Mouse (Mus musculus) intestine, embryonic 15.5 days (tissue): ENCODE results near the gene Dnajc13. TPM values are rescaled to one million over a fixed set of nuclear protein-coding genes. Genes with fewer than 3 reads are reported as not detected.

ENCODE experiments used
- ATAC-seq: fragments of 200-750 bp; cut with Nextera tagmentation; 2 replicates; pipeline ENCODE4 v1.8.0; 2017; ENCODE audit warnings: moderate TSS enrichment, moderate library complexity
- H3K27ac ChIP-seq: fragments of 300-500 bp; sonication (generic); 2 replicates; pipeline ENCODE4 v1.5.1; 2015; ENCODE audit warnings: mild to moderate bottlenecking, inconsistent platforms
- H3K27me3 ChIP-seq: fragments of 300-500 bp; sonication (generic); replicated peaks from 2 replicates; pipeline ENCODE4 v1.6.1; 2015; ENCODE audit warnings: inconsistent platforms
- H3K36me3 ChIP-seq: fragments of 300-500 bp; sonication (generic); 2 replicates; pipeline ENCODE4 v1.6.1; 2015; ENCODE audit warnings: inconsistent platforms
- H3K4me1 ChIP-seq: fragments of 300-500 bp; sonication (generic); replicated peaks from 2 replicates; pipeline ENCODE4 v1.6.1; 2015; ENCODE audit warnings: inconsistent platforms
- H3K4me2 ChIP-seq: fragments of 300-500 bp; sonication (generic); replicated peaks from 2 replicates; pipeline ENCODE4 v1.6.1; 2015; ENCODE audit warnings: mild to moderate bottlenecking, inconsistent platforms
- H3K4me3 ChIP-seq: fragments of 300-500 bp; sonication (generic); replicated peaks from 2 replicates; pipeline ENCODE4 v1.5.1; 2015; ENCODE audit warnings: inconsistent platforms
- H3K9ac ChIP-seq: fragments of 300-500 bp; sonication (generic); 2 replicates; pipeline ENCODE4 v1.6.1; 2015; ENCODE audit warnings: inconsistent platforms
- H3K9me3 ChIP-seq: fragments of 300-500 bp; sonication (generic); 2 replicates; pipeline ENCODE4 v1.6.1; 2016; ENCODE audit warnings: inconsistent platforms
- WGBS: fragments of 180-500 bp; shearing (Covaris S2); methylation state at CpG from one replicate; pipeline ENCODE4 v1.1.7; 2015; 5-methylcytosine and 5-hydroxymethylcytosine counted together
- polyA plus RNA-seq: library from polyadenylated mRNA; unstranded; fragments of >200 nt; fragmentation: Nextera tagmentation; extraction: Ambion mirVana; gene quantifications from 2 replicates; pipeline ENCODE4 v1.2.1, GENCODE M21; 2015

Dnajc13 gene
- polyA plus RNA-seq, 1 experiment from 2014 or later: 19.1 TPM

DNA sequence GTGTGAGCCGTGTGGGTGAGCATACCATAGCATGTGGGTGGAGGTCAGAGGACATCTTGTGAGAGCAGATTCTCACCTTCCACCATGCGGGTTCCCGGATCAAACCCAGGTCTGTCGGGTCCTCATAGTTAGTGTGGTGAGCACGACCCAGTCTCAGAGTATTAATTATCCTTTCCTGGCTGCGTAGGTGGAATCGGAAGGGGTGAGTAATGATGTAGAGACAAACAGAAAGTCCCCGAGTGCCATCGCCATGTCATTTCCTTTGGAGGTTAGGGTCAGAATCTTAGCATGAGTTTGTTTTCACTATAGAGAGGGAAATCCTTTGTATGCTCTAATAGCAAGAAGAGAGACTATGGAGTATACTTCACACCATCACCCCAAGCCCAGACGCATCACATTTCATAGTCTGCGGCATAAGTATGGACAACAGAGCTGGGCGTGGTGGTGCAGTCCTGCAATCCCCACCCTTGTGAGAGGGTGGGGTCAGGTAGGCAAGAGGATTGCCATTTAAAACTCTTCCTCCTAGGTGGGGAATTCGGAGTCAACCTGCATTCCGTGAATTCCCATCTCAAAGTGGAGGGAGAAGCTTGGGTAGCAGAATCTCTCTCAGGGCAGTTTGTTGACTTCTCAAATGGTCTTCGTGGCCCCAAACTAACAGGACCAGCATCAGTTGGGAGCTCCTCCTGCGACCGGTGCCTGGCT lies 12.5 kb upstream of the Dnajc13 start:
- no peak overlapping the region for H3K9ac ChIP-seq
- no peaks in the 10 kb centered on the region for H3K9me3 ChIP-seq
- H3K36me3 ChIP-seq: no peaks in the 10 kb centered on the region
- H3K27me3 ChIP-seq: no peaks in the 10 kb centered on the region
- no peak overlapping the region for H3K4me3 ChIP-seq
- WGBS: 77% methylated on average over 17 of the region's 17 CpGs
- no peaks in the 10 kb centered on the region for H3K4me1 ChIP-seq
- H3K27ac ChIP-seq: no peak overlapping the region
- H3K4me2 ChIP-seq: no peak overlapping the region
- no peak for ATAC-seq

DNA sequence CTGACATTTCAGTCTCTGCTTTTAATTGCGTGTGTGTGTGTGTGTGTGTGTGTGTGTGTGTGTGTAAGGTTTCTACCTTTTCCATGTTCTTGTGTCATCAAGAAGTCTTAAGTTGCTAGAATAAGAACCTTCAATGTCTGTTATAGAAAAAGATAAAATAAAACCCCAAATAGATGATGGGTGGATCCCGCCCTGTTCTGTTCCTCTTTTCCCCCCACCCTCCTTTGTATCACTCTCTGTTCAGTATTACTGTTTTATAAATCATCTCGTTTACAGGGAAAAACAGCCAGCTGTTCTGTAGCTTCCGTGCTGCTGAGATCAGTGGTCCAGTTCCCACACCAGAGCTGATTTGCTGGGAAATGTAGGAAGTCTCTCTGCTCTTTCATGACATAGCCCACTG lies 9.3 kb upstream of the Dnajc13 start:
- H3K4me1 ChIP-seq: no peaks in the 10 kb centered on the region
- no peak for ATAC-seq
- H3K4me2 ChIP-seq: no peak overlapping the region
- no peak overlapping the region for H3K27ac ChIP-seq
- no peaks in the 10 kb centered on the region for H3K27me3 ChIP-seq
- H3K36me3 ChIP-seq: no peaks in the 10 kb centered on the region
- 66% methylated on average over 4 of the region's 4 CpGs for WGBS
- H3K4me3 ChIP-seq: no peak overlapping the region
- H3K9ac ChIP-seq: no peak overlapping the region
- no peaks in the 10 kb centered on the region for H3K9me3 ChIP-seq

DNA sequence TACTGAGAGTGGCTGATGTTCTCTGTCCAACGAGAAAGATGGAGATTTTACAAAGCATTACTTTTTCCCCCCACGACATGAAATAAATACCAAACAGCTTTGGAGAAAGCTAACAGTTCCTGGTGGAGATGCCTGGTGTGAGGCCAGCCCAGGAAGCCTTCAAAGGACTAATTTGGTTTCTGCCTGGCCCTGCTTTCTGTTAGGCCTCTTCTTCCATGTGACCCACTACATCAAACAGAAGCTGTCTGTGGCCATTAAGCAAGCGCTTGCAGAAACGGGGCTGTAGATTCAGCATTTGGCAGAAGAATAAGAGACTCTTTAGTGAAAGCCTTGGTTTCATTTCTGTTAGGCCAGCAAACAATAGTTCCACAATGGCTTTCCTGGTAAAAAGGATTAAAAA lies 8.9 kb upstream of the Dnajc13 start:
- 65% methylated on average over 4 of the region's 4 CpGs for WGBS

GRCm38 (mm10) chr9:104269944-104270343 lies 7.2 kb upstream of the Dnajc13 start:
- WGBS: 72% methylated on average over 3 of the region's 3 CpGs
- H3K9ac ChIP-seq: no peak overlapping the region
- H3K27me3 ChIP-seq: no peaks in the 10 kb centered on the region
- H3K4me1 ChIP-seq: no peaks in the 10 kb centered on the region
- H3K9me3 ChIP-seq: no peaks in the 10 kb centered on the region
- 0 out of 2 replicates have a peak, but pooled peaks have one; percentile 13 for ATAC-seq
- H3K36me3 ChIP-seq: no peaks in the 10 kb centered on the region
- 0 out of 2 replicates have a peak overlapping the region, but pooled peaks have one; percentile 18 for H3K4me2 ChIP-seq
- H3K27ac ChIP-seq: no peak overlapping the region
- no peak overlapping the region for H3K4me3 ChIP-seq

More for the DNA sequence above, 8.9 kb upstream of the Dnajc13 start:
- H3K27me3 ChIP-seq: no peaks in the 10 kb centered on the region
- no peak overlapping the region for H3K27ac ChIP-seq
- no peak overlapping the region for H3K4me3 ChIP-seq
- H3K9me3 ChIP-seq: no peaks in the 10 kb centered on the region
- H3K4me2 ChIP-seq: no peak overlapping the region
- no peaks in the 10 kb centered on the region for H3K36me3 ChIP-seq
- H3K4me1 ChIP-seq: no peaks in the 10 kb centered on the region
- ATAC-seq: no peak
- no peak overlapping the region for H3K9ac ChIP-seq

DNA sequence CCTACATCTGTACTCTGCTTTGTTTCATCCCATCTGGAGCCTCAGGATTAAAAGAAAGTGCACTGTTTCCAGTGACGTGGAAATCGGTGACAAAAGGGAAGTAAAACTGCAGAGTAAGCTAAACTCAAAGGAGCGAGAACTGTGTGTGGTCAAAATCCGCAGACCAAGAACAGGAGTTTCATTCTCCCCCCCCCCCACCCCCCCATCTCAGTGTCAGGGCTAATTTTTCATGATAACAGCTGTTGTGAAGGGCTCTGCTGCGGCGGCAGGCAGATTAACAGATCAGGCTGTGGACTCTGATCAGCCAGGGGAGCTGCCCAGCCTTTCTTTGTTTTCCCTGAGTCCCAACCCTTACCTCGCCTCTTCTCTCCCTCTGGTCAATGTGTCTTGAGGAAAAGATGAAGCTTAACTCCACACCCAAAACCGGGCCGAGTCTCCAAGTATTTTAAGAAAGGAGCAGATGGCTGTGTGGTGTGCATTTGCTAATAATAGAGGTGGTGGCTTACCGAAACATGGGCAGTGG lies 6.7 kb upstream of the Dnajc13 start:
- 20% methylated on average over 10 of the region's 10 CpGs for WGBS
- no peak overlapping the region for H3K9ac ChIP-seq
- 0 out of 2 replicates have a peak overlapping the region, but pooled peaks have one; percentile 18 for H3K4me2 ChIP-seq
- no peak overlapping the region for H3K4me3 ChIP-seq
- no peaks in the 10 kb centered on the region for H3K27me3 ChIP-seq
- no peaks in the 10 kb centered on the region for H3K36me3 ChIP-seq
- no peaks in the 10 kb centered on the region for H3K9me3 ChIP-seq
- peak; percentile 92 for ATAC-seq
- H3K27ac ChIP-seq: no peak overlapping the region
- H3K4me1 ChIP-seq: no peaks in the 10 kb centered on the region

GRCm38 (mm10) chr9:104264567-104264966 lies 1.8 kb upstream of the Dnajc13 start:
- WGBS: 82% methylated on average over 2 of the region's 2 CpGs

GRCm38 (mm10) chr9:104262016-104262762 lies 541 bp downstream of the Dnajc13 start:
- H3K4me2 ChIP-seq: peak overlapping the region; percentile 82
- no peaks in the 10 kb centered on the region for H3K9me3 ChIP-seq
- H3K36me3 ChIP-seq: no peaks in the 10 kb centered on the region
- H3K4me3 ChIP-seq: peak overlapping the region; percentile 88
- ATAC-seq: peak; percentile 71
- under 1% methylated on average over 35 of the region's 46 CpGs for WGBS
- peak overlapping the region; percentile 90 for H3K27ac ChIP-seq
- peaks cover 9% of the 10 kb centered on the region; the same call in 1 of the 2 replicates for H3K4me1 ChIP-seq
- no peaks in the 10 kb centered on the region for H3K27me3 ChIP-seq
- peak overlapping the region; percentile 83 for H3K9ac ChIP-seq

More at GRCm38 (mm10) chr9:104264567-104264966, 1.8 kb upstream of the Dnajc13 start:
- Histone ChIP-seq H3K27me3 (no peaks in the 10 kb centered on the region), H3K4me2 (no peak overlapping the region), H3K4me3 (no peak overlapping the region), H3K36me3 (no peaks in the 10 kb centered on the region), H3K27ac (no peak overlapping the region), H3K4me1 (peaks cover 9% of the 10 kb centered on the region; the same call in 1 of the 2 replicates), H3K9ac (no peak overlapping the region), H3K9me3 (no peaks in the 10 kb centered on the region)
- no peak for ATAC-seq

GRCm38 (mm10) chr9:104260306-104260705 lies 2.4 kb downstream of the Dnajc13 start:
- Histone ChIP-seq H3K27me3 (no peaks in the 10 kb centered on the region), H3K36me3 (no peaks in the 10 kb centered on the region), H3K4me3 (no peak overlapping the region), H3K9me3 (no peaks in the 10 kb centered on the region), H3K4me2 (no peak overlapping the region), H3K9ac (no peak overlapping the region), H3K27ac (no peak overlapping the region), H3K4me1 (peaks cover 9% of the 10 kb centered on the region; the same call in 1 of the 2 replicates)
- ATAC-seq: no peak
- WGBS: 49% methylated on average over 4 of the region's 4 CpGs

DNA sequence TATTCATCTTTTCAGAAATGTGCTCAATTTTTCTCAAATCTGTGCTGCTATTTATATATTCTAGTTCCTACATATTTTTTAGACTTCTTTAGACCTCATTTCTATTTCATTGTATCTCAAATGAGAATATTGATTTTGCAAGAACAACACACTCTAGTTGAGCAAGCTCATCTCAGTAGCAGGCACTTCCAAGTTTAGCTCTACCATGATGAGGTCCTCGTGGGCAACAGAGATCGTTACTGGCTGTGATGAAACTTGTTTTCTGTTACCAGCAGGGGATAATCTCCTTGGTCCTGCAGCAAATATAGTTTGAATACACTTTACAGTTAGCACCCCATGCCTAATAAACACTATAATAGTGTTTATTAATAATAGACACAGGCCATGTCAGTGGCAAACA lies 6.6 kb downstream of the Dnajc13 start:
- H3K4me1 ChIP-seq: 0 out of 2 replicates have a peak, but pooled peaks cover 3% of the 10 kb centered on the region
- WGBS: 79% methylated on average over 2 of the region's 2 CpGs
- no peak overlapping the region for H3K9ac ChIP-seq
- H3K27me3 ChIP-seq: no peaks in the 10 kb centered on the region
- ATAC-seq: no peak
- H3K36me3 ChIP-seq: no peaks in the 10 kb centered on the region
- H3K4me3 ChIP-seq: no peak overlapping the region
- no peaks in the 10 kb centered on the region for H3K9me3 ChIP-seq
- no peak overlapping the region for H3K4me2 ChIP-seq
- no peak overlapping the region for H3K27ac ChIP-seq

- Histone ChIP-seq H3K4me1 (0 out of 2 replicates have a peak, but pooled peaks cover under 1% of the 10 kb centered on the region), H3K9ac (no peak overlapping the region), H3K9me3 (no peaks in the 10 kb centered on the region), H3K27me3 (no peaks in the 10 kb centered on the region), H3K4me3 (no peak overlapping the region), H3K27ac (no peak overlapping the region), H3K4me2 (no peak overlapping the region), H3K36me3 (no peaks in the 10 kb centered on the region)
- ATAC-seq: 0 out of 2 replicates have a peak, but pooled peaks have one; percentile 36
- 61% methylated on average over 9 of the region's 9 CpGs for WGBS
Measured at GRCm38 (mm10) chr9:104254408-104255180, 8.1 kb downstream of the Dnajc13 start.

DNA sequence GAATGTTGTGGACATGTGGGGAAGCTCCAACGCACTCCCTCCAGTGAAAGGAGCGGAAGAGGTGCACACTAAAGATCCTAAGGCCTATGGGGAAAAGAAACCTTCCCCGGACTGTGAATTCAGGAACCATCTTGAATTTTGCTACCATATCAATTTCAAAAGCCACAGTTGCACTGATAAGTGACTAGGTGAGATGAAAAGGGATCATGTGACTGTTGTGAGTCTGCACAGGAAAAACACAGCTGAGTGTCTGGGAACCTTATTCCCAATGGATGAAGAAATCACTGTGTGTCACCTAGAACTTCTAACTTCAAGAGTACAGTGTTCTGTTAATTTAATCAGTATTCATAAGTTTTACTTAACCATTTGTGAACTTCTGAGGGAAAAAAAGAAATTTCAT lies 10.1 kb downstream of the Dnajc13 start:
- Histone ChIP-seq H3K9ac (no peak overlapping the region), H3K27me3 (no peaks in the 10 kb centered on the region), H3K4me1 (peaks cover 15% of the 10 kb centered on the region), H3K4me3 (no peak overlapping the region), H3K9me3 (no peaks in the 10 kb centered on the region), H3K36me3 (no peaks in the 10 kb centered on the region), H3K4me2 (no peak overlapping the region), H3K27ac (no peak overlapping the region)
- no peak for ATAC-seq
- WGBS: 91% methylated on average over 3 of the region's 3 CpGs

- Histone ChIP-seq H3K27me3 (no peaks in the 10 kb centered on the region), H3K4me2 (no peak overlapping the region), H3K36me3 (no peaks in the 10 kb centered on the region), H3K4me1 (peaks cover 19% of the 10 kb centered on the region), H3K9me3 (no peaks in the 10 kb centered on the region), H3K27ac (no peak overlapping the region), H3K4me3 (no peak overlapping the region), H3K9ac (no peak overlapping the region)
- WGBS: 83% methylated on average over 4 of the region's 4 CpGs
- no peak for ATAC-seq
Measured at GRCm38 (mm10) chr9:104251687-104252086, 11.0 kb downstream of the Dnajc13 start.
